Mouse (Mus musculus): Measurements from ENCODE around the gene Ern1. TPM values are rescaled to one million over a fixed set of nuclear protein-coding genes. Genes with fewer than 3 reads are reported as not detected.

The Ern1 gene
- total RNA-seq, 1 experiment, result 7.4 TPM

- Histone ChIP-seq H3K4me1 (ENCODE audit: control insufficient read depth in 2 of 2, insufficient read depth in 2 of 2, low read length in 2 of 2, poor library complexity in 1 of 2) (peaks cover 0 to 9% of the 10 kb centered on the region in 2 experiments; a peak in 1 of 4 replicates), H3K9me3 (ENCODE audit: control insufficient read depth, insufficient read depth, low read depth, low read length) (no peaks in the 10 kb centered on the region), H3K9ac (ENCODE audit: insufficient read depth, low read depth, low read length, poor library complexity, severe bottlenecking) (no peak within 1 kb of the TSS), H3K36me3 (ENCODE audit: control insufficient read depth, insufficient read depth, low read length, poor library complexity, severe bottlenecking) (no peaks in the 10 kb centered on the region), H3K4me3 (ENCODE audit: insufficient read depth in 1 of 2, low read depth in 1 of 2, low read length in 2 of 2, poor library complexity in 1 of 2, severe bottlenecking in 1 of 2) (peak within 1 kb of the TSS; percentile 19 to 30; a peak in 2 of 4 replicates), H3K27ac (ENCODE audit: insufficient read depth, low read depth, low read length, poor library complexity, severe bottlenecking) (no peak within 1 kb of the TSS)
- DNase-seq (ENCODE audit: low read depth, low spot score), result no peak
- no peak for TF ChIP-seq ZNF384 (IDR thresholded peaks at IDR 0.05; ENCODE audit: low read depth, low read length)
- no peak for TF ChIP-seq HCFC1 (IDR thresholded peaks at IDR 0.05; ENCODE audit: borderline replicate concordance, insufficient read depth, low read length)
- no peak for TF ChIP-seq ZC3H11A (IDR thresholded peaks at IDR 0.05; ENCODE audit: borderline replicate concordance, low read depth, low read length)
- in situ Hi-C loops (cut with MboI; ENCODE audit: low sequenced_read_pairs in 2 of 2, unreplicated experiment in 2 of 2), result no loop called here
Observed at GRCm38 (mm10) chr11:106365366-106365765, 122.3 kb downstream of the Ern1 start, which contains the start of gene Prr29. TSS of gene Prr29 (plus strand) at chr11:106365472.

- Histone ChIP-seq H3K9me3 (ENCODE audit: control insufficient read depth, insufficient read depth, low read depth, low read length) (no peaks in the 10 kb centered on the region), H3K9ac (ENCODE audit: insufficient read depth, low read depth, low read length, poor library complexity, severe bottlenecking) (no peak overlapping the region), H3K4me3 (ENCODE audit: insufficient read depth in 1 of 2, low read depth in 1 of 2, low read length in 2 of 2, poor library complexity in 1 of 2, severe bottlenecking in 1 of 2) (peak overlapping the region in 1 of 2 experiments; percentile 30; a peak in 1 of 4 replicates), H3K4me1 (ENCODE audit: control insufficient read depth in 2 of 2, insufficient read depth in 2 of 2, low read length in 2 of 2, poor library complexity in 1 of 2) (peaks cover 0 to 9% of the 10 kb centered on the region in 2 experiments; a peak in 1 of 4 replicates), H3K36me3 (ENCODE audit: control insufficient read depth, insufficient read depth, low read length, poor library complexity, severe bottlenecking) (no peaks in the 10 kb centered on the region), H3K27ac (ENCODE audit: insufficient read depth, low read depth, low read length, poor library complexity, severe bottlenecking) (no peak overlapping the region)
- TF ChIP-seq CHD2 (IDR thresholded peaks at IDR 0.05; ENCODE audit: low read depth, low read length) (no peak), ZC3H11A (IDR thresholded peaks at IDR 0.05; ENCODE audit: borderline replicate concordance, low read depth, low read length) (no peak), ZNF384 (IDR thresholded peaks at IDR 0.05; ENCODE audit: low read depth, low read length) (no peak), MAFK (IDR thresholded peaks at IDR 0.05; ENCODE audit: insufficient read depth, low read depth, low read length) (no peak), HCFC1 (IDR thresholded peaks at IDR 0.05; ENCODE audit: borderline replicate concordance, insufficient read depth, low read length) (no peak)
- no peak for DNase-seq (ENCODE audit: low read depth, low spot score)
- in situ Hi-C loops (cut with MboI; ENCODE audit: low sequenced_read_pairs in 2 of 2, unreplicated experiment in 2 of 2), result no loop called here
Observed at GRCm38 (mm10) chr11:106364712-106365111, 122.9 kb downstream of the Ern1 start.

GRCm38 (mm10) chr11:106359350-106359749, 128.3 kb downstream of the Ern1 start:
- TF ChIP-seq ZC3H11A (IDR thresholded peaks at IDR 0.05; ENCODE audit: borderline replicate concordance, low read depth, low read length), result no peak
- no peak for TF ChIP-seq CHD2 (IDR thresholded peaks at IDR 0.05; ENCODE audit: low read depth, low read length)
- TF ChIP-seq ZNF384 (IDR thresholded peaks at IDR 0.05; ENCODE audit: low read depth, low read length), result no peak
- no peak for TF ChIP-seq MAFK (IDR thresholded peaks at IDR 0.05; ENCODE audit: insufficient read depth, low read depth, low read length)
- no peak for TF ChIP-seq HCFC1 (IDR thresholded peaks at IDR 0.05; ENCODE audit: borderline replicate concordance, insufficient read depth, low read length)
- peak; percentile 65 for DNase-seq (ENCODE audit: low read depth, low spot score)
- H3K4me3 ChIP-seq (ENCODE audit: insufficient read depth in 1 of 2, low read depth in 1 of 2, low read length in 2 of 2, poor library complexity in 1 of 2, severe bottlenecking in 1 of 2), result no peak overlapping the region
- in situ Hi-C loops (cut with MboI; ENCODE audit: low sequenced_read_pairs in 2 of 2, unreplicated experiment in 2 of 2), result no loop called here
- H3K9ac ChIP-seq (ENCODE audit: insufficient read depth, low read depth, low read length, poor library complexity, severe bottlenecking), result no peak overlapping the region
- no peaks in the 10 kb centered on the region for H3K36me3 ChIP-seq (ENCODE audit: control insufficient read depth, insufficient read depth, low read length, poor library complexity, severe bottlenecking)
- H3K27ac ChIP-seq (ENCODE audit: insufficient read depth, low read depth, low read length, poor library complexity, severe bottlenecking), result no peak overlapping the region
- H3K4me1 ChIP-seq (ENCODE audit: control insufficient read depth in 2 of 2, insufficient read depth in 2 of 2, low read length in 2 of 2, poor library complexity in 1 of 2), result no peaks in the 10 kb centered on the region
- H3K9me3 ChIP-seq (ENCODE audit: control insufficient read depth, insufficient read depth, low read depth, low read length), result no peaks in the 10 kb centered on the region

- no peak overlapping the region for H3K27ac ChIP-seq (ENCODE audit: insufficient read depth, low read depth, low read length, poor library complexity, severe bottlenecking)
- in situ Hi-C loops (cut with MboI; ENCODE audit: low sequenced_read_pairs in 2 of 2, unreplicated experiment in 2 of 2), result no loop called here
- no peak for TF ChIP-seq ZC3H11A (IDR thresholded peaks at IDR 0.05; ENCODE audit: borderline replicate concordance, low read depth, low read length)
- no peak for TF ChIP-seq HCFC1 (IDR thresholded peaks at IDR 0.05; ENCODE audit: borderline replicate concordance, insufficient read depth, low read length)
- no peak for TF ChIP-seq CHD2 (IDR thresholded peaks at IDR 0.05; ENCODE audit: low read depth, low read length)
- TF ChIP-seq ZNF384 (IDR thresholded peaks at IDR 0.05; ENCODE audit: low read depth, low read length), result no peak
- no peak for TF ChIP-seq MAFK (IDR thresholded peaks at IDR 0.05; ENCODE audit: insufficient read depth, low read depth, low read length)
- no peaks in the 10 kb centered on the region for H3K9me3 ChIP-seq (ENCODE audit: control insufficient read depth, insufficient read depth, low read depth, low read length)
- DNase-seq (ENCODE audit: low read depth, low spot score), result no peak
- no peak overlapping the region for H3K9ac ChIP-seq (ENCODE audit: insufficient read depth, low read depth, low read length, poor library complexity, severe bottlenecking)
- H3K4me3 ChIP-seq (ENCODE audit: insufficient read depth in 1 of 2, low read depth in 1 of 2, low read length in 2 of 2, poor library complexity in 1 of 2, severe bottlenecking in 1 of 2), result no peak overlapping the region
- H3K36me3 ChIP-seq (ENCODE audit: control insufficient read depth, insufficient read depth, low read length, poor library complexity, severe bottlenecking), result no peaks in the 10 kb centered on the region
- H3K4me1 ChIP-seq (ENCODE audit: control insufficient read depth in 2 of 2, insufficient read depth in 2 of 2, low read length in 2 of 2, poor library complexity in 1 of 2), result no peaks in the 10 kb centered on the region
Observed at GRCm38 (mm10) chr11:106355382-106356128, 132.1 kb downstream of the Ern1 start.
